Mouse (Mus musculus) neural tube, embryonic 12.5 days (tissue): ENCODE results near the gene Ugcg. TPM values are rescaled to one million over a fixed set of nuclear protein-coding genes. Genes with fewer than 3 reads are reported as not detected.

Experiments used
- ATAC-seq: fragments of 200-750 bp; cut with Nextera tagmentation; 2 replicates; pipeline ENCODE4 v1.8.0; 2017; ENCODE audit warnings: low read depth, mild to moderate bottlenecking, moderate TSS enrichment, moderate library complexity; ENCODE audit not compliant: low FRiP score
- H3K27ac ChIP-seq: fragments of 300-500 bp; sonication (generic); 2 replicates; pipeline ENCODE4 v1.5.1; 2016
- H3K27me3 ChIP-seq: fragments of 300-500 bp; sonication (generic); replicated peaks from 2 replicates; pipeline ENCODE4 v1.6.1; 2016; ENCODE audit warnings: mild to moderate bottlenecking
- H3K36me3 ChIP-seq: fragments of 300-500 bp; sonication (generic); 2 replicates; pipeline ENCODE4 v1.6.1; 2016; ENCODE audit warnings: mild to moderate bottlenecking
- H3K4me1 ChIP-seq: fragments of 300-500 bp; sonication (generic); 2 replicates; pipeline ENCODE4 v1.6.1; 2016
- H3K4me2 ChIP-seq: fragments of 300-500 bp; sonication (generic); replicated peaks from 2 replicates; pipeline ENCODE4 v1.6.1; 2016; ENCODE audit warnings: mild to moderate bottlenecking
- H3K4me3 ChIP-seq: fragments of 300-500 bp; sonication (generic); 2 replicates; pipeline ENCODE4 v1.5.1; 2016
- H3K9ac ChIP-seq: fragments of 300-500 bp; sonication (generic); 2 replicates; pipeline ENCODE4 v1.6.1; 2016; ENCODE audit warnings: mild to moderate bottlenecking
- H3K9me3 ChIP-seq: fragments of 300-500 bp; sonication (generic); 2 replicates; pipeline ENCODE4 v1.6.1; 2016; ENCODE audit warnings: mild to moderate bottlenecking
- WGBS: fragments of 180-500 bp; shearing (Covaris S2); methylation state at CpG from one replicate; pipeline ENCODE4 v1.1.7; 2016; 5-methylcytosine and 5-hydroxymethylcytosine counted together
- polyA plus RNA-seq: library from polyadenylated mRNA; unstranded; fragments of >200 nt; fragmentation: Nextera tagmentation; extraction: Ambion mirVana; gene quantifications from 2 replicates; pipeline ENCODE4 v1.2.1, GENCODE M21; 2016

Gene Ugcg
- polyA plus RNA-seq, 1 experiment from 2014 or later: 15.8 TPM

GRCm38 (mm10) chr4:59236362-59236761, 47.3 kb downstream of the Ugcg start:
- H3K27me3 ChIP-seq: no peaks in the 10 kb centered on the region
- no peak overlapping the region for H3K27ac ChIP-seq
- H3K36me3 ChIP-seq: no peaks in the 10 kb centered on the region
- 91% methylated on average over 3 of the region's 3 CpGs for WGBS
- no peaks in the 10 kb centered on the region for H3K4me1 ChIP-seq
- ATAC-seq: no peak
- H3K4me3 ChIP-seq: no peak overlapping the region
- no peak overlapping the region for H3K4me2 ChIP-seq
- H3K9ac ChIP-seq: no peak overlapping the region
- no peaks in the 10 kb centered on the region for H3K9me3 ChIP-seq

- no peak for ATAC-seq
- 77% methylated on average over 9 of the region's 9 CpGs for WGBS
- H3K4me1 ChIP-seq: no peaks in the 10 kb centered on the region
- no peaks in the 10 kb centered on the region for H3K36me3 ChIP-seq
- H3K4me2 ChIP-seq: no peak overlapping the region
- no peak overlapping the region for H3K9ac ChIP-seq
- H3K27ac ChIP-seq: no peak overlapping the region
- H3K4me3 ChIP-seq: no peak overlapping the region
- no peaks in the 10 kb centered on the region for H3K27me3 ChIP-seq
- H3K9me3 ChIP-seq: no peaks in the 10 kb centered on the region
Measured at GRCm38 (mm10) chr4:59238641-59239311, 49.7 kb downstream of the Ugcg start.

DNA sequence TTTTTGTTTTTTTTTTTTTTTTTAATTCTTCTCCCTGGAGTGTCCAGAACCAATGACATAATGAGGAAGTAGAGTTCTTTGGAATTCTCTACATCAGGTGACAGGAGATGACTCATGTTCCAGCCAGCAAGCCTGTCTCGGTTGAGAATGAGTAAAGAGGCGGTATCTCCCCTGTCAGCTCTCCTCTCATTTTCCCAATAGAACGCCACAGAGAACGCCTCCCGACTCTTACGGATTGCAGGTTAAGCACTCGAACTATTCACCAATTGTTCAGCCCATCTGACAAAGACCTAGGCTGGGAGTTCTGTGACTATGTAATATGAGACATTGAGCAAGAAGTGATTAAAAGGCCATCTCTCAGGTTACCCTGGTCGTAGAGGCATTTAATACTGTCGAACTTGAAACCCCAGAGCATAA, 50.3 kb downstream of the Ugcg start:
- ATAC-seq: no peak
- Histone ChIP-seq H3K36me3 (no peaks in the 10 kb centered on the region), H3K27me3 (no peaks in the 10 kb centered on the region), H3K4me3 (no peak overlapping the region), H3K4me2 (no peak overlapping the region), H3K27ac (no peak overlapping the region), H3K9ac (no peak overlapping the region), H3K4me1 (no peaks in the 10 kb centered on the region), H3K9me3 (no peaks in the 10 kb centered on the region)
- WGBS: 58% methylated on average over 9 of the region's 9 CpGs

GRCm38 (mm10) chr4:59240160-59240559, 51.1 kb downstream of the Ugcg start:
- Histone ChIP-seq H3K27me3 (no peaks in the 10 kb centered on the region), H3K9ac (no peak overlapping the region), H3K27ac (no peak overlapping the region), H3K9me3 (no peaks in the 10 kb centered on the region), H3K4me1 (no peaks in the 10 kb centered on the region), H3K4me2 (no peak overlapping the region), H3K4me3 (no peak overlapping the region), H3K36me3 (no peaks in the 10 kb centered on the region)
- 96% methylated on average over 9 of the region's 9 CpGs for WGBS
- no peak for ATAC-seq

DNA sequence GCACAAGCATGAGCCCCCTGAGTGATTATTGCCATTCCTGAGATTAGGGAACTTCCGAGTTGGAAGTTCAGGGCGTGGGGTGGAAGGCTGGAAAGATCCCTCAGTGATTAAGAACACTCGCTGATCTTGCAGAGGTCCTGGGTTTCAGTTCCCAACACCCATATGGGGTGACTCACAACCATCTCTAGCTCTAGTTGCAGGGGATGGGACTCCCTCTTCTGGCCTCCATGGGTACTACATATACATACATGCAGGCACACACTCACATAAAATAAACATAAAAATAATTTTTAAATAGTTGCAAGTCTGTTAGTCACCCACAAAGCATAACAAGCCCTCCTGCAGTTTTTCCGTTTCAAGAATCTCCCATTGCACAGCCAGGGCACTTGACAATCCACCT, 52.0 kb downstream of the Ugcg start:
- H3K9me3 ChIP-seq: no peaks in the 10 kb centered on the region
- H3K4me3 ChIP-seq: no peak overlapping the region
- H3K36me3 ChIP-seq: no peaks in the 10 kb centered on the region
- no peaks in the 10 kb centered on the region for H3K27me3 ChIP-seq
- no peak overlapping the region for H3K27ac ChIP-seq
- H3K9ac ChIP-seq: no peak overlapping the region
- no peak for ATAC-seq
- H3K4me2 ChIP-seq: no peak overlapping the region
- no peaks in the 10 kb centered on the region for H3K4me1 ChIP-seq
- 90% methylated on average over 4 of the region's 4 CpGs for WGBS

DNA sequence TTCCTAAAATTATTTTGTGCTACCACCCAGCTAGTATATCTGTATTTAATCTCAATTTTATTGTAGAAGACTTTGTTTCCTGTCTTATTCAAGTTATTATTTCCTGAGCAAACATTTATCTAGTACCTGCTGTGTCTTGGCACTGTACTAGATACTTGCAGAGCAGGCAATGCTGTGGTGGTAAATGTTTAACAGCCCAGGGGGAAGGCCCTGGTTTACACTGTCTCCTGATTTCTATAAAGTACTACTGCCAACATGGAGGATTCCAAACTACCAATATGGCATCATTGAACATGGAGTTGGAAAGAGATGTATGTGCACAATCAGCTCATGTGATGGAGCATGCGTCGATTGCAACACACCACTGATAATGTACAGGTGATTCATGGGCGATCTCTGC, 53.2 kb downstream of the Ugcg start:
- ATAC-seq: no peak
- no peak overlapping the region for H3K9ac ChIP-seq
- H3K27me3 ChIP-seq: no peaks in the 10 kb centered on the region
- H3K4me1 ChIP-seq: no peaks in the 10 kb centered on the region
- no peaks in the 10 kb centered on the region for H3K9me3 ChIP-seq
- no peak overlapping the region for H3K4me2 ChIP-seq
- WGBS: 95% methylated on average over 3 of the region's 3 CpGs
- no peak overlapping the region for H3K4me3 ChIP-seq
- no peaks in the 10 kb centered on the region for H3K36me3 ChIP-seq
- no peak overlapping the region for H3K27ac ChIP-seq

GRCm38 (mm10) chr4:59243802-59244493, 54.9 kb downstream of the Ugcg start:
- H3K27me3 ChIP-seq: no peaks in the 10 kb centered on the region
- no peak for ATAC-seq
- 83% methylated on average over 7 of the region's 7 CpGs for WGBS

GRCm38 (mm10) chr4:59244791-59245555, 55.9 kb downstream of the Ugcg start:
- no peaks in the 10 kb centered on the region for H3K9me3 ChIP-seq
- no peaks in the 10 kb centered on the region for H3K36me3 ChIP-seq
- H3K4me3 ChIP-seq: no peak overlapping the region
- H3K27ac ChIP-seq: no peak overlapping the region
- no peak for ATAC-seq
- H3K9ac ChIP-seq: no peak overlapping the region
- 86% methylated on average over 7 of the region's 7 CpGs for WGBS
- no peak overlapping the region for H3K4me2 ChIP-seq
- H3K4me1 ChIP-seq: no peaks in the 10 kb centered on the region
- H3K27me3 ChIP-seq: no peaks in the 10 kb centered on the region

More at GRCm38 (mm10) chr4:59243802-59244493, 54.9 kb downstream of the Ugcg start:
- Histone ChIP-seq H3K27ac (no peak overlapping the region), H3K4me3 (no peak overlapping the region), H3K36me3 (no peaks in the 10 kb centered on the region), H3K9me3 (no peaks in the 10 kb centered on the region), H3K9ac (no peak overlapping the region), H3K4me1 (no peaks in the 10 kb centered on the region), H3K4me2 (no peak overlapping the region)

GRCm38 (mm10) chr4:59245776-59246175, 56.7 kb downstream of the Ugcg start:
- Histone ChIP-seq H3K27ac (no peak overlapping the region), H3K9ac (no peak overlapping the region), H3K36me3 (no peaks in the 10 kb centered on the region), H3K27me3 (no peaks in the 10 kb centered on the region), H3K4me3 (no peak overlapping the region), H3K4me2 (no peak overlapping the region), H3K9me3 (no peaks in the 10 kb centered on the region), H3K4me1 (no peaks in the 10 kb centered on the region)
- ATAC-seq: no peak
- 90% methylated on average over 4 of the region's 4 CpGs for WGBS

GRCm38 (mm10) chr4:59247545-59247944, 58.5 kb downstream of the Ugcg start:
- Histone ChIP-seq H3K9ac (no peak overlapping the region), H3K27me3 (no peaks in the 10 kb centered on the region), H3K36me3 (no peaks in the 10 kb centered on the region), H3K27ac (no peak overlapping the region), H3K4me3 (no peak overlapping the region), H3K4me1 (no peaks in the 10 kb centered on the region), H3K9me3 (no peaks in the 10 kb centered on the region), H3K4me2 (no peak overlapping the region)
- 86% methylated on average over 1 of the region's 1 CpGs for WGBS
- ATAC-seq: no peak

- H3K9ac ChIP-seq: no peak overlapping the region
- no peaks in the 10 kb centered on the region for H3K27me3 ChIP-seq
- no peak for ATAC-seq
- no peaks in the 10 kb centered on the region for H3K36me3 ChIP-seq
- no peak overlapping the region for H3K27ac ChIP-seq
- no peak overlapping the region for H3K4me2 ChIP-seq
- H3K4me3 ChIP-seq: no peak overlapping the region
- no peaks in the 10 kb centered on the region for H3K4me1 ChIP-seq
- no peaks in the 10 kb centered on the region for H3K9me3 ChIP-seq
Measured at GRCm38 (mm10) chr4:59248035-59248434, 59.0 kb downstream of the Ugcg start.

DNA sequence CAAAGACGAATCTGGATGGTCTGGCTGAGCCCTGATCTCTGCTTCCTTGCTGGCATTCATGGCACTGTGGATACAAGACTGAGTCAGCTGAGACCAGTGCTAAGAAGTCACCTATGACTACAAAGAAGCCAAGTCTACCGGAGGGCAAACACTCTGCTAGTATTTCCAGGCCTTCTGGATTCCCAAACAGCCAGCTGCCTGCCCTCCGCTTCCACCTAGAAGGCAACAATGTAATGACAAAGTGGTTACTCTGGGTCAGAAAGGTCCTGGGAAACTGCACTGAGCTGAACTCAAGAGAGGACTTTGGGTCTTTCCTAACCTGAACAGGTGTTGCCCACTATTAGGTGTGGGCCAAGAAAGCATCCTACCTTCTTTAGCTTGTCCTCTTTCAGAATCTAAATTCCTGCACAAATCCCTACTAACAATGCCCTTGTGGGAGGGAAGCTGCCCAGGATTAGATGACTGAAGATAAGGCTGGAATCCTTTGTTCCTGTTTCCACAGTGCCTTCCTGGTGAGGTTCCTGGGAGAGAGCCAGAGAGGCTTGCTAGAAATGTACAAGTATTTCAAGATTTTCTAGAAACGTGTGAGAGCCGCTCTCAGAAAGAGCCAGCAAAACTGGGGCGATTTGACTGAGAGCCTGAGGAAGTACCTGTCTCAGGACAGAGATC, 63.5 kb downstream of the Ugcg start:
- no peak for ATAC-seq

More for the DNA sequence above, 63.5 kb downstream of the Ugcg start:
- no peaks in the 10 kb centered on the region for H3K4me1 ChIP-seq
- no peak overlapping the region for H3K4me3 ChIP-seq
- H3K9me3 ChIP-seq: no peaks in the 10 kb centered on the region
- H3K9ac ChIP-seq: no peak overlapping the region
- no peak overlapping the region for H3K4me2 ChIP-seq
- no peaks in the 10 kb centered on the region for H3K27me3 ChIP-seq
- 89% methylated on average over 6 of the region's 6 CpGs for WGBS
- no peak overlapping the region for H3K27ac ChIP-seq
- H3K36me3 ChIP-seq: no peaks in the 10 kb centered on the region
